Mouse (Mus musculus) R1 (cell line): ENCODE results near the gene Tmem141.

Source experiments
- DNase-seq: peaks from one replicate; pipeline ENCODE4 v3.0.0-alpha.2; 2018; ENCODE audit warnings: low read depth, low spot score

The Tmem141 gene

GRCm38 (mm10) chr2:25607761-25608622 is 13.8 kb downstream of the Tmem141 start, which contains the start of gene Rabl6:
TSS of gene Rabl6 (minus strand) at chr2:25608521.
- peak; percentile 87 for DNase-seq

GRCm38 (mm10) chr2:25602526-25602925 is 19.3 kb downstream of the Tmem141 start:
- no peak for DNase-seq

GRCm38 (mm10) chr2:25600037-25600436 is 21.8 kb downstream of the Tmem141 start:
- DNase-seq: no peak

GRCm38 (mm10) chr2:25598749-25599148 is 23.1 kb downstream of the Tmem141 start:
- no peak for DNase-seq

- no peak for DNase-seq
Observed at GRCm38 (mm10) chr2:25596765-25597510, 24.9 kb downstream of the Tmem141 start.

- peak; percentile 53 for DNase-seq
Observed at GRCm38 (mm10) chr2:25591863-25592262, 29.9 kb downstream of the Tmem141 start.

GRCm38 (mm10) chr2:25588227-25588907 is 33.4 kb downstream of the Tmem141 start:
- no peak for DNase-seq

GRCm38 (mm10) chr2:25587290-25587689 is 34.5 kb downstream of the Tmem141 start:
- DNase-seq: no peak

- no peak for DNase-seq
Observed at GRCm38 (mm10) chr2:25585601-25586000, 36.2 kb downstream of the Tmem141 start.

- no peak for DNase-seq
Observed at GRCm38 (mm10) chr2:25584856-25585255, 36.9 kb downstream of the Tmem141 start.

GRCm38 (mm10) chr2:25584152-25584551 is 37.7 kb downstream of the Tmem141 start:
- DNase-seq: no peak

GRCm38 (mm10) chr2:25583571-25583970 is 38.2 kb downstream of the Tmem141 start:
- no peak for DNase-seq

- DNase-seq: no peak
Observed at GRCm38 (mm10) chr2:25583120-25583481, 38.7 kb downstream of the Tmem141 start.

GRCm38 (mm10) chr2:25582466-25583119 is 39.2 kb downstream of the Tmem141 start:
- DNase-seq: peak; percentile 33

- DNase-seq: no peak
Observed at GRCm38 (mm10) chr2:25581901-25582301, 39.9 kb downstream of the Tmem141 start.

- peak; percentile 66 for DNase-seq
Observed at GRCm38 (mm10) chr2:25581294-25581864, 40.4 kb downstream of the Tmem141 start, which contains the start of gene Ajm1. TSS of gene Ajm1 (minus strand) at chr2:25581757.

- no peak for DNase-seq
Observed at GRCm38 (mm10) chr2:25580621-25581101, 41.1 kb downstream of the Tmem141 start.

- peak; percentile 84 for DNase-seq
Observed at GRCm38 (mm10) chr2:25579737-25580460, 41.9 kb downstream of the Tmem141 start.

GRCm38 (mm10) chr2:25578796-25579736 is 42.7 kb downstream of the Tmem141 start:
- DNase-seq: peak; percentile 47
